Mouse (Mus musculus): Measurements from ENCODE around the gene Zfp672.
A peak's percentile ranks its signal among the peaks of the same experiment; 100 is the strongest.

Zfp672 gene

GRCm38 (mm10) chr11:58323570-58324340 is 6.4 kb downstream of the Zfp672 start:
- DNase-seq: no peak

GRCm38 (mm10) chr11:58322824-58323569 is 7.1 kb downstream of the Zfp672 start:
- DNase-seq: peak; percentile 98

- DNase-seq: no peak
These were observed 13.3 kb downstream of the Zfp672 start for GRCm38 (mm10) chr11:58316768-58317390.

GRCm38 (mm10) chr11:58316344-58316743 is 13.8 kb downstream of the Zfp672 start:
- no peak for DNase-seq

DNA sequence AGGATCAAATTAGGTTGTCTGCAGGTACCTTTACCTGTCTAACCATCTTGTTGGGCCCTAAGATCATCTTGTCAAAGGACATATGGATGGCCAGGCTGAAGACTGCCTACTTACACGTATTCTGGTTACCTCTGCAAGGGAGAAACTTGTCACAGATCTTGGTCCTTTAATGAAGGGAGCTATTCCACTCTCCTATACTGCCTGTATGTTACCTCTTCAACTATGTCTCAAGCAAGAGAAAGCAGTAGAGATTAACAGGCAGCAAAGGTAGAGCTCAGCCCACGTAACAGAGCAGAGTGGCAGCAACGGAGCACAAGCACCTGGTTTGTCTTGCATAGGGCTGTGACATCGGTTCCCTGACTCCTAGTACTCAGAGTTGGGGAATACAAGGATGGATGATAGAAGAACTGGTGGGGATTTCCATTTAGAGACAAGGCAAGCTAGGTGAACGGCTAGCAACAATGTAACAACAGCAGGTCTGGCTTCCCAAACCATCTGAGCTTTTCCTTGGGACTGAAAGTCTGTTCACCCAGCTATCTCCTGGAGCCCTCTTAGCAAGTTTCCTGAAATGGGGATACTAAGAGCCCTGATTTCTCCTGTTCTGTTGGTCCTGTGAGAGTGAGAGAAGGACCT is 14.5 kb downstream of the Zfp672 start:
- DNase-seq: no peak

GRCm38 (mm10) chr11:58314069-58314468 is 16.1 kb downstream of the Zfp672 start:
- DNase-seq: no peak

DNA sequence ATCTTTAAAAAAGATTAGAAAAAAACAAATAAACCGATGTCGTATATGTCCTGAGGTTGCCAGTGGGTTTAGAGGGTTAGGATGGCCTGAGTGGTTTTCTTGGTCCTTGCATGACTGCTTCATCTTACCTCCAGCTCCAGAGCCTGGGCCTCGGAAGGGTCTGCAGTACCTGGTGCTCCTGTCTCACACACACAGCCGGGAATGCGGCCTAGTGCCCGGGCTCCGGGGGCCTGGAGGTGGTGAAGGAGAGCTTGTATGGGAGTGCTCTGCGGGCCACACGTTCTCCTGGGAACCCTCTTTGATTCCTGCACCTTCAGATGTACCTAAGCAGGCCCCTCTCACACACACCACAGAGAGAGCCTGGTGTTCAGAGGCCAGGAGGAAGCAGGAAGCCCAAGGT is 21.5 kb downstream of the Zfp672 start:
- peak in 1 of 2 experiments; percentile 18 for DNase-seq

GRCm38 (mm10) chr11:58307411-58308080 is 22.6 kb downstream of the Zfp672 start:
- peak; percentile 69 to 79 for DNase-seq

DNA sequence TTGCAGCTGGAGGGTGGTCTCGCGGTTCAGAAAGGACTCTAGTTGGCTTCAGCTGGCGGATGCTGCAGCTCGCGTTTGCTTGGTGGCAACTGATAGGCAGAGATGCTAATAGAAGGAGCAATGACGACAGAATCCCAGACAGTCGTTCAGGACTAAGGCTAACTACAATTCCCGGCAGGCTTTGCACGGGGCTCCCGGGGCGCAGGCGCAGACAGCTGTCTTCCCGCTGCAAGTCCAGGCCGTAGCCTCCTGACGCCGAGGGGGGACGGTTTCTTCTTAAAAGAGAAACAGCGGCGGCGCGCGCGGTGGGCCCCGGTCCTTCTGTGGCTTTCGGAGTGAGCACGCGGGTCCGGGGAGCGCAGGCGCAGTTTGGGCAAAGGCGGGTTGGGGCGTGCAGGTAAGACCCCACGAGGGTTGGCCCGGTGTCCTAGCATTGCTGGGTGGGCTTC is 23.3 kb downstream of the Zfp672 start, which contains the start of gene Zfp692:
Zfp692 (plus strand) TSS at position 210 of the 449 bp plus-strand sequence.
- DNase-seq: peak; percentile 95 to 97

- peak in 1 of 2 experiments; percentile 18 for DNase-seq
These were observed 24.8 kb downstream of the Zfp672 start for GRCm38 (mm10) chr11:58305299-58305698.

DNA sequence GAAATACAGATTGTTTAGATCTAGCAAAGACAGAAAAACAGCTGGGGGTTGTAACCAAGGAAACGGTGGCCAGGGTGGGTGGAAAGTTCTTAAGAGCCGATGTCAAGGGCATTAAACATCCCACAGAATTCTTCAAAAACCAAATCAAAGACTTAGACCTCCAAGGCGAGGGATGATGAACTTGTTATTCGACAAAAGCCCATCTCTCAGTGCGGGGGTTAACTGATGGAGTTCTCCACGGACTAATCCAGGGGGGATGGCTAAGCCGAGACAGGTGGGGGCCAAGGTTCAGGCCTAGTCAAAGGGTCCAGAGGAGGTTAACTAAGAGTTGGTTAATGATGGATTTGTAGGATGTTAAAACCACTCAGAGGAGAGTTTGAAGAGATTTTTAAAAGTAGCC is 26.5 kb downstream of the Zfp672 start:
- peak in 1 of 2 experiments; percentile 6 for DNase-seq

DNA sequence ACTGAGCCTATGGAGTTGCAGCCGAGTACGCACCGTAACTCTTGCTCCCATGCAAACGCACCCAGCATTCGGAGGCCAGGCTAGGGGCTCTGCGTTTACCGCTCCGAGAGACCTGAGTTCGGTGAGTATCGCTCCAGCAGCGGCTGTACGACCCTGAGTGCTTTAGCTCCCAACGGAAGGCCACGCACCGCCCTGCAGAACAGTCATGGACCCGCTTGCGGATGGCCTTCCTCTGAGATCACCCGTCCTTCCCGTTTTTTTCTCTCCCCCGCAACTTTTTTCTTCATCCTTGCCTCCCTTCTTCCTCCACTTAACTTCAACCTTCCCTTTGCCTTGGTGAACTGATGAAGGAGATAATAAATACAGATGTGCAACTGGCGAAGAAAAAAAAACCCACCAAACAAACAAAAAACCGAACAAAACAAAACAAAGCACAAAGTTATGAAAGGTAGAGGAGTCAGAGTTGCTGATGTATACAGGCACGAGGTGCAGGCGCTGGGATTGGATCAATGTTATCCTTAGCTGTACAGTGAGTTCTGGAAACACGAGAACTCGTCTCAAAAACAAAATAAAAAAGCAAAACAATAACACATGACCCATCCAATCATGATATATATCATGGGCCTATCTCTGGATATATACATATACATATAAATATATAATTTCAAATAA is 27.2 kb downstream of the Zfp672 start:
- no peak for DNase-seq

- peak; percentile 94 to 96 for DNase-seq
These were observed 28.0 kb downstream of the Zfp672 start for GRCm38 (mm10) chr11:58301837-58302754.

DNA sequence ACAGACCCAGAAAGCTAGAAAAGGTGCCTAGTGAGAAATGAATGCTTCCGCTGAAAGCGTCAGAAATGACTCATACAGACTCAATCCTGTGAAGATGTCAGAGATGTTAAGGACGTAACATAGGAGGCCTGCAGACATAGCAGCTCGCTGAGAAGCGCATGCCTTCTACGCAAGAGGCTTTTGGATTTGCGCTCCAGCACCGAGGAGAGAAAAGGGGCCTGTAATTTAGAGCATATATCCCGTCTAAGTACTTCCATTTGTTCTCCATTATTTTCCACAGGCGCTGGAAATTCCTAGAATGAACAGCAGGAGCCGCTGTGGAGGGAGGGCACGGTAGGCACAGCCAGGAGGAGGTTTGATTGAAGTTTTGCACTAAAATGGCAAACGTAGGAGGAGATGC is 29.1 kb downstream of the Zfp672 start:
- peak; percentile 60 to 82 for DNase-seq

- DNase-seq: peak in 1 of 2 experiments; percentile 8
These were observed 32.7 kb downstream of the Zfp672 start for GRCm38 (mm10) chr11:58297396-58297795.

DNA sequence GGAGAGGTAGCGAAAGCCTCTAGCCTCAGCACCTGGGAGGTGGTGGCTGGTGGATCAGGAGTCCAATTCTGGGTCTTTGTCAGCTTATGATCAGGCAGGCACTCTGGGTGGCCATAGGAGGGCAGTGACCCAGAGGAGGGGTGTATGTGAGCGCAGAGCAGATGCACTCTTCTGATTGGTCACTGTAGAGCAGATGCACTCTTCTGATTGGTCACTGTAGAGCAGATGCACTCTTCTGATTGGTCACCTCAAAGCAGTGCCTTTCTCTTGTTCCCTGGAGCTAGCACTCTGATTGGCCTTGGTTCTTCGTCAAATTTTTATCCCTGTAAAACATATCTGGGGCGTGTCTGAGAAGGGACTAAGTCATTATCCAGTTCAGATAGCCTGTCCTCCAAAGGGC is 37.3 kb downstream of the Zfp672 start:
- DNase-seq: no peak

DNA sequence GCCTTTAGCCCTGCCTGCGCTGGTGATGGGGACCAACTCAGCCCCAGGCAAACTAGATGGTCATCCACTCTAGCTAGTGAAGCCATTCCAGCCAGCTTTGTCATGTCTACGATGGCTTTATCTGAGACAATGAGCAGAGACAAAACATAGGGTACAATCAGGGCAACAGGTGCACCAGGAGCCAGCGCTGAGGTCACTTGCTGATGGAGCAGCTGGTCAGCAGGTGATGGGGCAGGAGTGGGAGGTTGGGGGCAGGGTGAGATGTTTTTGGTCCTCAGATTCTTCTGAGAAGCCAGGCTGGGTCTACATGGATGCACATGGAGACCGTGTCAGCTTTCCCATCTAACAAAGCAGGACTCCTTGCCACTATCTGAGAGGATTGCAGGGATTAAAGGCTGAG is 39.3 kb downstream of the Zfp672 start:
- no peak for DNase-seq

DNA sequence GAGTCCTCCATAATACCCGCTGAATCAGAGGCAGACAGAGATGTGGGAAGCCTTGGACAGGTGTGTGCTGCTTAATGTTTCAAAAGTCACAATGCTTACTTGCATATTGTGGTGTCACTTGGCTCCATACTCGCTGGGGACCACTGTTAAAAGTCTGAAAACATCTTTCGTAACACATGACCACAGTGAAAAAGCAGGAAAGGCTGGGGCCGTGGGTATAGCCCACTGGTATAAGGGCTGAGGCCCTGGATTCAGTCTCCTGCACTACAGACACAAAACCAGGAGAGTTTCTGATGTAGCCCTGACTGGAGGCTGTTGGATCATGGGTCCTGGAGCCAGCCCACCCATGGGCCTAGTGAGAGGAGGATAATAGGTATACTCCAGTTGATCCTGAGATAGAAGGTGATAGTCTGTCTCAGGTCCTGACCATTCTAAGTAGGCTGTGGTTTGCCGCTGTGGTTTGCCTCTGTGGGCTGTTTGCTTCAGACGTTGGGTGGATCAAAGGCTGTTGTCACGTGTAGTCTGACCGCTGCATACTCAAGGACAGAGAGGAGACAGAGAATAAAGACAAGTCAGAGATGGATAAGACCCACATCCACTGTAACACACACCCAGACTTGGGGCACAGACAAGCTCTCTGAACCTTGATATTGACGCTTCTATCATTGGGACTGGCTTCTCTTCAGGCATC is 40.0 kb downstream of the Zfp672 start:
- DNase-seq: no peak

GRCm38 (mm10) chr11:58282518-58282917 is 47.6 kb downstream of the Zfp672 start:
- DNase-seq: no peak

GRCm38 (mm10) chr11:58281970-58282496 is 48.1 kb downstream of the Zfp672 start:
- no peak for DNase-seq

Data from lung, postnatal 4 days (tissue).